Mouse (Mus musculus) gastrocnemius, postnatal 25 days (tissue): ENCODE data around the gene Trim40. TPM values are rescaled to one million over a fixed set of nuclear protein-coding genes. Genes with fewer than 3 reads are reported as not detected.

ENCODE experiments used
- DNase-seq: peaks from one replicate; pipeline ENCODE4 v3.0.0; 2022
- total RNA-seq, 2 experiments: library from RNA; stranded (reverse); gene quantifications; 1 replicate in 1 of 2; 2 replicates in 1 of 2; pipeline ENCODE4 v1.2.3; 2021

Trim40 gene
- total RNA-seq, 2 experiments from 2014 or later, result not detected

- no peak for DNase-seq
These were observed 50.9 kb downstream of the Trim40 start for GRCm38 (mm10) chr17:36839001-36839400.

DNA sequence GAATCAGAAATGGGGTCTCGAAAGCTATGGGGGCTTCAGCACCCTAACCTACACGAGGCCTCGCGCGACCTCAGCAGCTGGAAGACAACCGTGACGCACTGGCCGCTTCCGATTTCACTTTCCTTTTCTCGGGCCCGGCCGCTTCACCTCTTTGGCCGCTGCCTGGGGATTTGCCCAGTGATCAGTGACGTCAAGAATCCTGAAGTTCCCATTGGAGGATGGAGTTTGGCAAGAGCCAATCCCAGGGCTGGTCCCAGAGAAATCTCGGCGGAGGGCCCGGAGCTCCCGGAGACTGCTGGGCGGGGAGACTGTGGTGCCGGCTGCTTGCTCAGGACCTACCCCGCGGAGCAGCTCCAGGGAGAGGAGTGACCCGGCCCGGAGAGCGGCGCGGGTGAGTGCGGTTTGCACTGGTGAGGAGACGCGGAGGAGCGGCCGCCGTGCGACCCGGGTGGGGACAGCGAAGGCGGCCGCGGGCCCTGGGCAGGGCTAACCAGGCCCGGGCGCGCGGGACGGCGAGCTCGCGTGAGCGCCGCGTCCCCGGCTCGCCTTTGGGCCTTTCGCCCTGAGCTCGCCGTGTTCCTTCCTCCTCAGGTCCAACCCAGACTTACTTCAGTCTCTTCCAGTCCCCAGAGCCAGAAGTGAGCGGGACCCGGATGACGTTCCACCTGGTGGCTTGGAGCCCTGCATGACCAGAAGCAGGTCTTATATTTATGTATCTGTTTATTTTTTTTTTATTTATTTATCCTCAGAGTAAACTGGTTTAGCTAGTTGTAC, 52.9 kb downstream of the Trim40 start, which contains the start of gene Trim26:
Gene Trim26 (plus strand): TSS at position 261 of the 774 bp plus-strand sequence.
- DNase-seq, result peak; percentile 99

GRCm38 (mm10) chr17:36836427-36836812, 53.5 kb downstream of the Trim40 start:
- DNase-seq, result no peak

DNA sequence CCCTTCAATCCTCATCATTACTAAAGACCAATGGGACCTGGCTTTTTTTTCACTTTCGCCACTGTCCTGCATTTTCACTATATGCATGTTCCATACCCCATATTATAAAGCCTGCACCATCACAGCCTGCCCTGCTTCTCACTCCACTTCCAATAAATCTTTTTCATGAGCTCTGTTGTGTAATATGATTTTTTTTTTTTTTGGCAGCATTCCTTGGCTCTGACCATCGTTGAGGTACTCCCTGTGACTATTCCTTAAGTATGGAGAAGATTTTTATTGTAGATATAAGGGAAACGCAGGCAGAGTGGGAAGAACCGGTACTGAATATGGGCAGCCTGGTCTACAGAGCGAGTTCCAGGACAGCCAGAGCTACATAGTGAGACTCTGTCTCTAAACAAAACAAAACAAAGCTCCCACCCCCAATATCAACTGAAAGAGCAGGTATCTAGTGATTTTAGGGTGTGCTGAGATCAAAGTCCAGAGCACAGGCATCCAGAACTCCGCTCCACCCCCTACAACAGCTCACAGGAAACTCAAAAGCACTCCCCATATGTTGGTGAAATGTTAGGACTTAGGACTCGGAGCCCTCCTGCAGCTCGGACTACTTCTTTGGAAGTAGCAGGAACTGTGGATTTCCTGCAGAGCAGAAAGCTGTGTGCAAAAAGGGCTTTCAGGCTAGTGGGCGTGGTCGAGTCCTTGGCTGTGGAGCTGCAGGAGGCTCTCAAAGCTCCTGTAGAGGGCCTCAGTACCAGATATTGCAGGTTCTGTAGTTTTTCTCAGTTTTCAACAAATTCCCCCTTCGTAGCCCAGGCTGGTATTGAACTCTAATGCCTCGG, 54.1 kb downstream of the Trim40 start:
- peak; percentile 43 for DNase-seq

GRCm38 (mm10) chr17:36832694-36833093, 57.2 kb downstream of the Trim40 start:
- DNase-seq, result no peak

Other genes starting within 250 kb of the Trim40 start
- gene H2-M9, start 247.5 kb downstream of the Trim40 start, total RNA-seq, result not detected
- gene H2-M1, start 217.9 kb downstream of the Trim40 start, total RNA-seq, result not detected
- gene H2-M10.5, start 117.2 kb downstream of the Trim40 start, total RNA-seq, result not detected
- not detected for gene H2-M10.6, start 78.0 kb downstream of the Trim40 start, total RNA-seq
- 10 to 100 TPM; 15.2 to 16.7 TPM for gene Trim26, start 53.0 kb downstream of the Trim40 start, total RNA-seq
- gene Trim15, start 22.9 kb downstream of the Trim40 start, total RNA-seq, result not detected
- under 1 TPM in 1 of 2 experiments, not detected in 1; 0.16 TPM for gene Trim10, start 20.5 kb downstream of the Trim40 start, total RNA-seq
- not detected for gene Trim31, start 8.0 kb upstream of the Trim40 start, total RNA-seq
- under 1 TPM in 1 of 2 experiments, not detected in 1; 0.38 TPM for gene Rnf39, start 52.8 kb upstream of the Trim40 start, total RNA-seq
- 10 to 100 TPM; 47.3 to 64.5 TPM for gene Ppp1r11, start 61.6 kb upstream of the Trim40 start, total RNA-seq
- 10 to 100 TPM; 18.0 to 20.6 TPM for gene Znrd1, start 68.4 kb upstream of the Trim40 start, total RNA-seq
- gene Znrd1as, start 68.5 kb upstream of the Trim40 start, total RNA-seq, result 10 to 100 TPM; 13.7 to 15.1 TPM
- gene 2410137M14Rik, start 91.1 kb upstream of the Trim40 start, total RNA-seq, result not detected
- gene H2-M5, start 99.4 kb upstream of the Trim40 start, total RNA-seq, result not detected
- under 1 TPM; 0.78 to 0.82 TPM for gene Zfp57, start 111.0 kb upstream of the Trim40 start, total RNA-seq
- gene Mog, start 133.3 kb upstream of the Trim40 start, total RNA-seq, result not detected
- gene Gabbr1, start 155.8 kb upstream of the Trim40 start, total RNA-seq, result 10 to 100 TPM in 1 of 2 experiments, 1 to 10 TPM in 1; 8.8 to 11.0 TPM
- not detected for gene Olfr90, start 198.4 kb upstream of the Trim40 start, total RNA-seq
- not detected for gene Olfr91, start 208.2 kb upstream of the Trim40 start, total RNA-seq
- gene Olfr92, start 230.0 kb upstream of the Trim40 start, total RNA-seq, result not detected